Mouse (Mus musculus) thymus, postnatal 0 days (tissue): Measurements from ENCODE around the gene Rxfp4. TPM values are rescaled to one million over a fixed set of nuclear protein-coding genes. Genes with fewer than 3 reads are reported as not detected.

Source experiments
- DNase-seq: peaks from one replicate; pipeline ENCODE4 v3.0.0-alpha.2; 2015; ENCODE audit warnings: low spot score
- polyA plus RNA-seq: library from polyadenylated mRNA; unstranded; fragments of >200 nt; fragmentation: Nextera tagmentation; extraction: Ambion mirVana; gene quantifications from 2 replicates; pipeline ENCODE4 v1.2.1, GENCODE M21; 2015

Rxfp4 gene
- polyA plus RNA-seq, 1 experiment from 2014 or later: not detected

GRCm38 (mm10) chr3:88629244-88629643 is 23.7 kb downstream of the Rxfp4 start:
- DNase-seq: no peak

GRCm38 (mm10) chr3:88628766-88629165 is 24.2 kb downstream of the Rxfp4 start:
- DNase-seq: no peak

GRCm38 (mm10) chr3:88627535-88627934 is 25.4 kb downstream of the Rxfp4 start:
- no peak for DNase-seq

- DNase-seq: no peak
Measured at GRCm38 (mm10) chr3:88627114-88627513, 25.8 kb downstream of the Rxfp4 start.

- no peak for DNase-seq
Measured at GRCm38 (mm10) chr3:88626316-88626715, 26.6 kb downstream of the Rxfp4 start.

GRCm38 (mm10) chr3:88625531-88625930 is 27.4 kb downstream of the Rxfp4 start:
- no peak for DNase-seq

- DNase-seq: no peak
Measured at GRCm38 (mm10) chr3:88624951-88625350, 28.0 kb downstream of the Rxfp4 start.

- no peak for DNase-seq
Measured at GRCm38 (mm10) chr3:88624324-88624723, 28.6 kb downstream of the Rxfp4 start.

GRCm38 (mm10) chr3:88623346-88624135 is 29.4 kb downstream of the Rxfp4 start:
- peak; percentile 34 for DNase-seq

GRCm38 (mm10) chr3:88622941-88623345 is 30.0 kb downstream of the Rxfp4 start:
- peak; percentile 50 for DNase-seq

GRCm38 (mm10) chr3:88622113-88622940 is 30.6 kb downstream of the Rxfp4 start:
- DNase-seq: peak; percentile 53

- DNase-seq: peak; percentile 36
Measured at GRCm38 (mm10) chr3:88621537-88622112, 31.3 kb downstream of the Rxfp4 start.

- DNase-seq: peak; percentile 68
Measured at GRCm38 (mm10) chr3:88620992-88621536, 31.9 kb downstream of the Rxfp4 start.

- no peak for DNase-seq
Measured at GRCm38 (mm10) chr3:88620146-88620991, 32.6 kb downstream of the Rxfp4 start.

GRCm38 (mm10) chr3:88619113-88620097 is 33.5 kb downstream of the Rxfp4 start:
- no peak for DNase-seq

- DNase-seq: no peak
Measured at GRCm38 (mm10) chr3:88618074-88618871, 34.7 kb downstream of the Rxfp4 start.

GRCm38 (mm10) chr3:88616951-88617500 is 35.9 kb downstream of the Rxfp4 start:
- no peak for DNase-seq

GRCm38 (mm10) chr3:88615902-88616391 is 37.0 kb downstream of the Rxfp4 start:
- DNase-seq: no peak
